Mouse (Mus musculus) heart, postnatal 0 days (tissue): ENCODE data around the gene Lrrc47. TPM values are rescaled to one million over a fixed set of nuclear protein-coding genes. Genes with fewer than 3 reads are reported as not detected.
A peak's percentile ranks its signal among the peaks of the same experiment; 100 is the strongest.

ENCODE experiments used
- ATAC-seq: fragments of 200-750 bp; cut with Nextera tagmentation; 2 replicates; pipeline ENCODE4 v1.8.0; 2017; ENCODE audit warnings: low read depth, moderate number of reproducible peaks, moderate library complexity; ENCODE audit not compliant: insufficient read depth
- DNase-seq: peaks from one replicate; pipeline ENCODE4 v3.0.0-alpha.2; 2016; ENCODE audit warnings: low spot score
- H3K27ac ChIP-seq: fragments of 300-500 bp; sonication (generic); 2 replicates; pipeline ENCODE4 v1.5.1; 2014; ENCODE audit warnings: low read depth, mild to moderate bottlenecking
- H3K27me3 ChIP-seq: fragments of 300-500 bp; sonication (generic); 2 replicates; pipeline ENCODE4 v1.6.1; 2014; ENCODE audit warnings: low read length, mixed read lengths; ENCODE audit not compliant: control insufficient read depth, insufficient read depth
- H3K36me3 ChIP-seq: fragments of 300-500 bp; sonication (generic); replicated peaks from 2 replicates; pipeline ENCODE4 v1.6.1; 2014; ENCODE audit warnings: low read length, mixed read lengths; ENCODE audit not compliant: control insufficient read depth, insufficient read depth
- H3K4me1 ChIP-seq: fragments of 300-500 bp; sonication (generic); 2 replicates; pipeline ENCODE4 v1.6.1; 2014; ENCODE audit warnings: antibody characterized with exemption; ENCODE audit not compliant: control insufficient read depth, insufficient read depth
- H3K4me2 ChIP-seq: fragments of 300-500 bp; sonication (generic); 2 replicates; pipeline ENCODE4 v1.6.1; 2014; ENCODE audit warnings: low read depth, mild to moderate bottlenecking, low read length, moderate library complexity
- H3K4me3 ChIP-seq: fragments of 300-500 bp; sonication (generic); 2 replicates; pipeline ENCODE4 v1.5.1; 2014; ENCODE audit warnings: low read depth, low read length
- H3K9ac ChIP-seq: fragments of 300-500 bp; sonication (generic); replicated peaks from 2 replicates; pipeline ENCODE4 v1.6.1; 2014; ENCODE audit warnings: low read depth, low read length, mixed read lengths
- H3K9me3 ChIP-seq: fragments of 300-500 bp; sonication (generic); replicated peaks from 2 replicates; pipeline ENCODE4 v1.6.1; 2016; ENCODE audit warnings: low read length; ENCODE audit not compliant: control insufficient read depth
- CTCF ChIP-seq: IDR thresholded peaks from 2 replicates; pipeline ENCODE4 v1.5.1; 2016; ENCODE audit warnings: antibody characterized with exemption, control low read depth, low read depth
- EP300 ChIP-seq: IDR thresholded peaks from 2 replicates; pipeline ENCODE4 v1.6.1; 2016; ENCODE audit warnings: antibody characterized with exemption, low read depth
- WGBS: fragments of 180-500 bp; shearing (Covaris S2); extraction: QIAGEN DNeasy Blood & Tissue Kit; methylation state at CpG from one replicate; pipeline ENCODE4 v1.1.7; 2014; 5-methylcytosine and 5-hydroxymethylcytosine counted together
- polyA plus RNA-seq: library from polyadenylated mRNA; unstranded; fragments of >200 nt; fragmentation: Nextera tagmentation; extraction: Ambion mirVana; gene quantifications from 2 replicates; pipeline ENCODE4 v1.2.1, GENCODE M21; 2015
- total RNA-seq: library from RNA; depleted of rRNA; stranded (reverse); fragments of >200 nt; gene quantifications from 2 replicates; pipeline ENCODE4 v1.2.3, GENCODE M21; 2014; ENCODE audit warnings: low replicate concordance; rRNA removed

Gene Lrrc47
- total RNA-seq (13.4 and 18.0 TPM in 2 replicates), polyA plus RNA-seq (11.1 and 12.2 TPM in 2 replicates)

DNA sequence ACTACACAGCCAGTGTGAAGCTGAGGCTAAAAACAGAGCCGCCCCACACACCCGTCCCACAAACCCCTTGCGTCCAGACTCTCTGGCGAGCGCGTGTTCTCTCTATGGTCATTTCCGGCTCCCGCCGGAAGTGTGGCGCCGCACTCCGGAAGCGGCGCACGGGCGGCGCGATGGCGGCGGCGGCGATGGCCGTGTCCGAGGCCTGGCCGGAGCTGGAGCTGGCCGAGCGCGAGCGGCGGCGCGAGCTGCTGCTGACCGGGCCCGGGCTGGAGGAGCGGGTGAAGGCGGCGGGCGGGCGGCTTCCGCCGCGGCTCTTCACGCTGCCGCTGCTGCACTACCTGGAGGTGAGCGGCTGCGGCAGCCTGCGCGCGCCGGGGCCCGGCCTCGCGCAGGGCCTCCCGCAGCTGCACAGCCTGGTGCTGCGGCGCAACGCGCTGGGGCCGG is at the start of gene Lrrc47:
Gene Lrrc47 (plus strand): TSS at position 86 of the 444 bp plus-strand sequence.
- peak within 1 kb of the TSS; percentile 99 for H3K4me3 ChIP-seq
- peaks cover 17% of the 10 kb centered on the region for H3K4me1 ChIP-seq
- DNase-seq (peak; percentile 91), ATAC-seq (peak; percentile 95)
- no peaks in the 10 kb centered on the region for H3K9me3 ChIP-seq
- WGBS: under 1% methylated on average over 51 of the region's 59 CpGs
- peak within 1 kb of the TSS; percentile 98 for H3K4me2 ChIP-seq
- H3K27me3 ChIP-seq: no peaks in the 10 kb centered on the region
- H3K9ac ChIP-seq: peak within 1 kb of the TSS; percentile 97
- TF ChIP-seq EP300 (no peak), CTCF (0 out of 2 replicates have a peak, but pooled peaks have one; percentile 2)
- H3K27ac ChIP-seq: peak within 1 kb of the TSS; percentile 76
- peaks cover 33% of the 10 kb centered on the region for H3K36me3 ChIP-seq

DNA sequence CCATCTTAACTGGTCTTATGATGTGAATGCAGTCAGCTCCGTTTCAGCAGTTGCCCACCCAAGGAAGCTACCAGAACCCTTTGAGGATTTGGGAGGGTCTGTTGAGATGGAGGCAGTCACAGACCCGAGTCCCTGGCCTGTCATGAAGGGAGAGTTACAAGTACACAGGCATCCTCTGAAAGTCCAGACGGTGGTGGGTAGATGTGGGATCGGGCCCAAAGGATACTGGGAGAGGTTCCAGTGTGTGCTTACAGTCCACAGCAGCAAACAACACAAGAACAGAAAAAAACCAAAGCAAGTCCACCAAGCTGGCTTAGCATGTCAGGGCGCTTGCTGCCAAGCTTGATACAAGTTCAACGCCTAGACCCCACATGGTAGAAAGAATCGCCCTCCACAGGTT is 48.9 kb upstream of the Lrrc47 start:
- TF ChIP-seq EP300 (no peak), CTCF (no peak)
- ATAC-seq: no peak
- Histone ChIP-seq H3K4me2 (no peak overlapping the region), H3K27ac (no peak overlapping the region), H3K36me3 (peaks cover 66% of the 10 kb centered on the region), H3K4me3 (no peak overlapping the region), H3K9ac (no peak overlapping the region), H3K9me3 (no peaks in the 10 kb centered on the region), H3K4me1 (peaks cover 11% of the 10 kb centered on the region; the same call in 1 of the 2 replicates), H3K27me3 (no peaks in the 10 kb centered on the region)
- DNase-seq: no peak
- 76% methylated on average over 7 of the region's 7 CpGs for WGBS

DNA sequence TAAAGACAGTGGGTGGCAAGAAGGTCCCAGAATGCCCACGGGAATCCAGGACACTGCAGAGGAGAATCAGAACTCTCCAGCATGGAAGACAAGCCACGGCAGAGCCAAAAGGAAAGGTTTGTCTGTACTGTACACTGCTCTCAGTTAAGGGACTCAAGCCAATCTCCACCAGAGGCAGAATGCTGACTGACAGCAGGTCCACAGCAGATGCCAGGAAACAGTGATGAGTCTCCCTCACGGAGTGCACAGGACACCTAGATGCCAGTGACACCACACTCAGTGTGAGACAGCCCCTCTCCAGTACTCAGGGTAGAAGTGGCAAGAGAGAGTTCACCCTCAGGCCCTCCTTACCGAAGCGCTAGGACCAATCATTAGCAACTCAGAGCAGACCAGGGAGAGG is 44.9 kb upstream of the Lrrc47 start:
- Histone ChIP-seq H3K9me3 (no peaks in the 10 kb centered on the region), H3K4me1 (no peaks in the 10 kb centered on the region), H3K4me3 (no peak overlapping the region), H3K27ac (no peak overlapping the region), H3K27me3 (no peaks in the 10 kb centered on the region), H3K4me2 (no peak overlapping the region), H3K36me3 (peaks cover 73% of the 10 kb centered on the region), H3K9ac (no peak overlapping the region)
- WGBS: 84% methylated on average over 5 of the region's 5 CpGs
- ATAC-seq (no peak), DNase-seq (no peak)
- TF ChIP-seq CTCF (no peak), EP300 (no peak)

DNA sequence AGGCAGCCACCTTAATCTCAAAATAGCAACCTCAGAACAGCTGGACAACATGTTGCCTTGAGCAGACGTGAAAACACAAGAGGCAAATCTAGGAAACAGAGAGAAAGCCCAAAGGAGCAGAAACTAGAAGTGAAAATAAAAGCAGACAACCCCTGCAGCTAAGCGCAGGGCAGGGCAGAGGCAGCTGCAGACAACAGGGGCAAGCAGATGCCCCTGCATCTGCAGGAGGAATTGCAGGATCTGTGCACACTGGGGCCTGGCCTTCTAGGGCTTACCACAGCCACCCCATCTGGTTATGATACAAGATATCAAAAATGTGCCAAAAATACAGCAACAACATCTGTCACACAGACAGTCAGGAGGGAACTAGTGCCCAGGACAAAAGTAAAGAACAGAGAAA is 44.0 kb upstream of the Lrrc47 start:
- WGBS: 69% methylated on average over 2 of the region's 2 CpGs

DNA sequence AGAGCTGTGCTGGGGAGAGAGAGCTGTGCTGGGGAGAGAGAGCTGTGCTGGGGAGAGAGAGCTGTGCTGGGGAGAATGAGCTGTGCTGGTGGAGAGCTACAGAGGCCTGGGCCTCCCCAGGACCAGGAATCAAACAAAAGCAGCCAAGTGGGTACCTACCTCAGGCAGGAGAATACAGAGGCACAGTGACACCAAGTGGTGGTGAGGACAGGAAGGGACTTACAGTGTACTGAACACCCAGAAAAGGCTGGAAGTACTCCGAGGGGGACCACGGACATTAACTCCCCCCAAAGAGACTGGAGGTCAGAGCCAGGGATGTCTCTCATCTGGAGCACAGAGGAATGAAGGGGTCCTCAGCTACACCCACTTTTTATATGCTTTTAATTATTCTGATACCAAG is 43.5 kb upstream of the Lrrc47 start:
- H3K4me1 ChIP-seq: no peaks in the 10 kb centered on the region
- no peak for ATAC-seq

More for the DNA sequence above, 44.0 kb upstream of the Lrrc47 start:
- no peaks in the 10 kb centered on the region for H3K9me3 ChIP-seq
- no peak overlapping the region for H3K27ac ChIP-seq
- ATAC-seq (no peak), DNase-seq (no peak)
- TF ChIP-seq EP300 (no peak), CTCF (no peak)
- H3K4me3 ChIP-seq: no peak overlapping the region
- H3K4me1 ChIP-seq: no peaks in the 10 kb centered on the region
- no peak overlapping the region for H3K4me2 ChIP-seq
- no peak overlapping the region for H3K9ac ChIP-seq
- peaks cover 64% of the 10 kb centered on the region for H3K36me3 ChIP-seq
- H3K27me3 ChIP-seq: no peaks in the 10 kb centered on the region

More for the DNA sequence above, 43.5 kb upstream of the Lrrc47 start:
- no peak overlapping the region for H3K4me3 ChIP-seq
- H3K4me2 ChIP-seq: no peak overlapping the region
- TF ChIP-seq CTCF: no peak
- TF ChIP-seq EP300: no peak
- 69% methylated on average over 2 of the region's 2 CpGs for WGBS
- no peaks in the 10 kb centered on the region for H3K27me3 ChIP-seq
- no peak overlapping the region for H3K9ac ChIP-seq
- peaks cover 62% of the 10 kb centered on the region for H3K36me3 ChIP-seq
- no peak overlapping the region for H3K27ac ChIP-seq
- DNase-seq: no peak
- no peaks in the 10 kb centered on the region for H3K9me3 ChIP-seq
